ENCODE assay signal across 10 mouse cellular contexts in the genomic region with DNA sequence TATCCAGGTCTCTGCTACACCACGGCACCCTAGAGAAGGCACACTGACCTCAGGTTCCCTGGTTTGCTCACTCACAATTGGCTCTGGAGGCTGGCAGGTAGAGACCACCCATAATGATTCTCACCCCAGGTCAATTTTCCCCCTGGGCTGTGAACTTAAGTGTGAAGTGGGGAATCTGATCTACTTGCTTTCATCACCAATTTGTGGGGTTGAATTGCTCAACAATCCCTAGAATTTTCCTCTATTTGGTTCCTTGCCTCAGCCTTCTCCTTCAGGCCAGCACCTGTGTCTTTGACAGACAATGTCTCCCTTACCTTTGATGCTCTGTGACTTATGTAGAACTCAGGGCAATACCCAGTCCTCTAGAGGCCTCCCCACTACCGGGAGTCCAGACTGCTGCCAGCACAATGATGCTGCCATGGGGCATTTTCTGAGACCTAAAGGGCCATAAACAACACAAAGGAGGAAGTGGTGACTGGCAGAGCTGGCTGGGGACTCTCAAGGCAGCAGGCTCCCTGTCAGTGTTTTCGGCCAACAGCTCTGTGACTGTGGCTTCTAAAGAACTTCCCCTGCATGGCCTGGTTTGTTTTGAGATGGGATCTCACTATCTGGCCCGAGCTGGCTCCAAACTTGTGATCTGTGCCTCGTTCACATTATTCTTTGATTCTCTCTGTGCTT.
A peak's percentile ranks its signal among the peaks of the same experiment; 100 is the strongest.
DNase-seq lines count a peak whose midpoint lies in the region; ATAC-seq lines count a peak whose summit lies in the region.
"Had no signal": no experiment of that assay in that cellular context is flagged by ENCODE, and none has a peak within 500 bp of the region (broad histone marks: within the 10 kb centered on the region; RNA-seq: fewer than 3 reads in every experiment).

No protein-coding gene starts in this region.

- WGBS in heart, embryonic 11.5 days (ENCODE audit: insufficient replicate concordance), result 53% methylated on average over 5 of the region's 5 CpGs
- WGBS in hindbrain, embryonic 14.5 days, result 74% methylated on average over 5 of the region's 5 CpGs

- no peaks in the 10 kb centered on the region for H3K9me3 ChIP-seq in heart, embryonic 11.5 days (replicated peaks; ENCODE audit: control insufficient read depth, low read length)
- no peaks in the 10 kb centered on the region for H3K9me3 ChIP-seq in hindbrain, embryonic 14.5 days (ENCODE audit: control insufficient read depth, low read length)

- no peaks in the 10 kb centered on the region for H3K36me3 ChIP-seq in heart, embryonic 11.5 days (ENCODE audit: control insufficient read depth, insufficient read depth, low read length)
- no peaks in the 10 kb centered on the region for H3K36me3 ChIP-seq in hindbrain, embryonic 14.5 days (replicated peaks; ENCODE audit: control insufficient read depth, insufficient read depth)

- DNase-seq in heart, adult 11 months, result peak; percentile 97
- peak; percentile 78 to 82 for DNase-seq in B cell, adult 2 months
- peak; percentile 30 to 56 for DNase-seq in heart, adult 9 months (ENCODE audit: low spot score in 2 of 2)
- DNase-seq in monocyte, adult 2 months (ENCODE audit: low read depth in 1 of 2, low spot score in 2 of 2), result peak; percentile 72 to 80
- DNase-seq in ovary, adult 18-20 months (ENCODE audit: low spot score), result no peak
- DNase-seq in hindbrain, embryonic 14.5 days (ENCODE audit: low spot score), result no peak
- no peak for DNase-seq in kidney, postnatal 14 days
- DNase-seq: kidney, postnatal 10 days had no signal

- no peaks in the 10 kb centered on the region for H3K27me3 ChIP-seq in heart, embryonic 11.5 days (ENCODE audit: control insufficient read depth, insufficient read depth, low read length)
- no peaks in the 10 kb centered on the region for H3K27me3 ChIP-seq in hindbrain, embryonic 14.5 days (ENCODE audit: control insufficient read depth, insufficient read depth, low read length)

- no peak overlapping the region for H3K4me2 ChIP-seq in heart, embryonic 11.5 days
- no peak overlapping the region for H3K4me2 ChIP-seq in hindbrain, embryonic 14.5 days (replicated peaks)

- no peak overlapping the region for H3K27ac ChIP-seq in heart, embryonic 11.5 days (ENCODE audit: low read depth, low read length)
- no peak overlapping the region for H3K27ac ChIP-seq in hindbrain, embryonic 14.5 days
- H3K27ac ChIP-seq: liver, embryonic 14.5 days had no signal

- H3K4me3 ChIP-seq in heart, embryonic 11.5 days (ENCODE audit: low read depth, low read length), result no peak overlapping the region
- no peak overlapping the region for H3K4me3 ChIP-seq in hindbrain, embryonic 14.5 days (replicated peaks; ENCODE audit: low read length)

- ATAC-seq in heart, embryonic 11.5 days (replicated peaks; ENCODE audit: insufficient number of reproducible peaks, low FRiP score, low TSS enrichment), result no peak
- no peak for ATAC-seq in hindbrain, embryonic 14.5 days (ENCODE audit: low FRiP score)

- 0 out of 2 replicates have a peak, but pooled peaks cover 3% of the 10 kb centered on the region for H3K4me1 ChIP-seq in heart, embryonic 11.5 days (ENCODE audit: control insufficient read depth, insufficient read depth, low read length)
- no peaks in the 10 kb centered on the region for H3K4me1 ChIP-seq in hindbrain, embryonic 14.5 days (replicated peaks; ENCODE audit: control insufficient read depth, insufficient read depth, low read length)

- H3K9ac ChIP-seq in heart, embryonic 11.5 days (ENCODE audit: low read depth, low read length), result no peak overlapping the region
- H3K9ac ChIP-seq in hindbrain, embryonic 14.5 days, result no peak overlapping the region
- H3K9ac ChIP-seq: liver, embryonic 14.5 days had no signal

Comparison
In these comparisons a context has a peak if more than half of its experiments do, and no peak if none do; other contexts are left out.
1. DNase-seq: peak in heart, adult 11 months (single experiment), B cell, adult 2 months (2 of 2), heart, adult 9 months (2 of 2) and monocyte, adult 2 months (2 of 2); none in ovary, adult 18-20 months (single experiment), hindbrain, embryonic 14.5 days (single experiment) and kidney, postnatal 14 days (single experiment).